ENCODE assay signal across 8 mouse cellular contexts in the genomic region with DNA sequence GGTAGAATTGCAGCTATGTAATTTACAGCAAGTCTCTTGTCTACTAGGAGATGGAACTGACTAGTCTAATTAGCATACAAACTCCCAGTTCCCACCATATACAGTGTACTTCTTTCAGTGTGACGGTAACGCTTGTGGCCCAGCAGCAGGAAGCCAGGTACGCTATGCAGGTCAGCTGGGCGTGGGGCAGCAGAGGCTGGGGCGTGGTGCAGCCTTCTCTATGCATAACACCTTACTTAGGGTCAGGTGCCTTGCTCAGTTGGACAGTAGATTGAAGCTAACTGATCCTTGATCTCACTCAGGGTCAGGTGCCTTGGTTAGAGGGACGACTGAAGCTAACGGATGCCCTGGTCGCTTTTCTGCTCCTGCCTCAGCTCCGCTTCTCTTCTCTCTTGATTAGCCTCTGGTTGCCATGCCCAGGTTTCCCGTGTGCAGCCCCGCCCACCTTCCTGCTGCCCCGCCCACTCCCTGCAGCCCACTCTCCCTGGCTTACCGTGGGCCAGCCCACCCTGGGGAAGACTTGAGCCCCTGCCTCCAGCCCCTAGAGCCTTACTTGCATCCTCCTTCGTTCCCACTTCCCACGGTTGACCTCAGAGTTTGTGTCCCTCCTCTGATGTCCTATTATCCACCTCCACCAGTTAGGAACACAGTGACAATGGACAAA. TPM values are rescaled to one million over a fixed set of nuclear protein-coding genes. Genes with fewer than 3 reads are reported as not detected.
DNase-seq lines count a peak whose midpoint lies in the region; ATAC-seq and TF ChIP-seq lines count a peak whose summit lies in the region.

No protein-coding gene starts in this region.

- peak overlapping the region; percentile 32 for H3K4me2 ChIP-seq in forebrain, embryonic 12.5 days
- no peak overlapping the region for H3K4me2 ChIP-seq in forebrain, postnatal 0 days (ENCODE audit: low read depth)
- H3K4me2 ChIP-seq in kidney, embryonic 16.5 days (replicated peaks; ENCODE audit: low read depth, low read length) = peak overlapping the region; percentile 34
- H3K4me2 ChIP-seq in limb, embryonic 14.5 days (replicated peaks; ENCODE audit: low read depth, low read length, severe bottlenecking) = peak overlapping the region; percentile 33; the same call in 1 of the 2 replicates

- H3K27ac ChIP-seq in forebrain, embryonic 12.5 days = no peak overlapping the region
- H3K27ac ChIP-seq in forebrain, postnatal 0 days (ENCODE audit: low read depth, low read length) = no peak overlapping the region
- H3K27ac ChIP-seq in kidney, embryonic 16.5 days (ENCODE audit: low read length) = peak overlapping the region; percentile 78
- H3K27ac ChIP-seq in limb, embryonic 14.5 days (replicated peaks; ENCODE audit: low read depth, low read length) = no peak overlapping the region

- TF ChIP-seq POLR2A in limb, embryonic 14.5 days (IDR thresholded peaks at IDR 0.05; ENCODE audit: borderline replicate concordance, extremely low read depth, insufficient read depth, insufficient read length) = no peak

- no peaks in the 10 kb centered on the region for H3K9me3 ChIP-seq in forebrain, embryonic 12.5 days
- no peaks in the 10 kb centered on the region for H3K9me3 ChIP-seq in forebrain, postnatal 0 days (ENCODE audit: low read length)
- H3K9me3 ChIP-seq in kidney, embryonic 16.5 days (ENCODE audit: low read length) = no peaks in the 10 kb centered on the region
- no peaks in the 10 kb centered on the region for H3K9me3 ChIP-seq in limb, embryonic 14.5 days (ENCODE audit: control insufficient read depth, low read length)

- H3K4me1 ChIP-seq in forebrain, embryonic 12.5 days = peaks cover 28% of the 10 kb centered on the region
- H3K4me1 ChIP-seq in forebrain, postnatal 0 days (ENCODE audit: insufficient read depth) = 0 out of 2 replicates have a peak, but pooled peaks cover 9% of the 10 kb centered on the region
- H3K4me1 ChIP-seq in kidney, embryonic 16.5 days (ENCODE audit: insufficient read depth, low read length) = peaks cover 41% of the 10 kb centered on the region
- peaks cover 41% of the 10 kb centered on the region for H3K4me1 ChIP-seq in limb, embryonic 14.5 days (ENCODE audit: control insufficient read depth, insufficient read depth, low read length)

- no peak for DNase-seq in forebrain, postnatal 0 days
- DNase-seq in kidney, postnatal 10 days = no peak
- DNase-seq in ZHBTc4 (ENCODE audit: low read depth, low spot score) = peak; percentile 72
- no peak for DNase-seq in limb, embryonic 14.5 days (ENCODE audit: low spot score)
- no peak for DNase-seq in urinary bladder, postnatal 14 days (ENCODE audit: low spot score)
- DNase-seq in layer of hippocampus, adult 9-11 months = no peak

- WGBS in forebrain, embryonic 12.5 days = 33% methylated on average over 15 of the region's 15 CpGs
- WGBS in forebrain, postnatal 0 days = 39% methylated on average over 15 of the region's 15 CpGs
- WGBS in kidney, embryonic 16.5 days = 34% methylated on average over 15 of the region's 15 CpGs
- 37% methylated on average over 15 of the region's 15 CpGs for WGBS in limb, embryonic 14.5 days

- H3K36me3 ChIP-seq in forebrain, embryonic 12.5 days (replicated peaks) = no peaks in the 10 kb centered on the region
- H3K36me3 ChIP-seq in forebrain, postnatal 0 days (ENCODE audit: insufficient read depth) = no peaks in the 10 kb centered on the region
- no peaks in the 10 kb centered on the region for H3K36me3 ChIP-seq in kidney, embryonic 16.5 days (ENCODE audit: insufficient read depth, low read length)
- no peaks in the 10 kb centered on the region for H3K36me3 ChIP-seq in limb, embryonic 14.5 days (ENCODE audit: control insufficient read depth, insufficient read depth, low read length)

- no peak overlapping the region for H3K4me3 ChIP-seq in forebrain, embryonic 12.5 days (replicated peaks)
- no peak overlapping the region for H3K4me3 ChIP-seq in forebrain, postnatal 0 days (ENCODE audit: low read depth, low read length)
- H3K4me3 ChIP-seq in kidney, embryonic 16.5 days (ENCODE audit: low read length) = no peak overlapping the region
- H3K4me3 ChIP-seq in limb, embryonic 14.5 days (replicated peaks; ENCODE audit: low read length) = no peak overlapping the region

- H3K27me3 ChIP-seq in forebrain, embryonic 12.5 days = 0 out of 2 replicates have a peak, but pooled peaks cover 3% of the 10 kb centered on the region
- no peaks in the 10 kb centered on the region for H3K27me3 ChIP-seq in forebrain, postnatal 0 days (ENCODE audit: insufficient read depth, low read length)
- no peaks in the 10 kb centered on the region for H3K27me3 ChIP-seq in kidney, embryonic 16.5 days (ENCODE audit: insufficient read depth, low read length)
- no peaks in the 10 kb centered on the region for H3K27me3 ChIP-seq in limb, embryonic 14.5 days (ENCODE audit: control insufficient read depth, insufficient read depth, low read length)

- H3K9ac ChIP-seq in forebrain, embryonic 12.5 days = no peak overlapping the region
- H3K9ac ChIP-seq in forebrain, postnatal 0 days = no peak overlapping the region
- H3K9ac ChIP-seq in kidney, embryonic 16.5 days (replicated peaks; ENCODE audit: low read length) = no peak overlapping the region; the same call in 1 of the 2 replicates
- H3K9ac ChIP-seq in limb, embryonic 14.5 days (ENCODE audit: low read depth, low read length, severe bottlenecking) = no peak overlapping the region

- no peak for ATAC-seq in forebrain, embryonic 12.5 days (ENCODE audit: low FRiP score)
- ATAC-seq in forebrain, postnatal 0 days = no peak
- ATAC-seq in kidney, embryonic 16.5 days (ENCODE audit: low FRiP score, low TSS enrichment) = no peak
- no peak for ATAC-seq in limb, embryonic 14.5 days (ENCODE audit: low FRiP score, low read depth)

- TF ChIP-seq CTCF in forebrain, postnatal 0 days (IDR thresholded peaks at IDR 0.05; ENCODE audit: low read depth) = no peak

RNA-seq across cellular contexts. Expression of a gene that starts 29.9 kb away (rescaled TPM):
- 156 and 160 TPM in 2 replicates for polyA plus RNA-seq in forebrain, embryonic 12.5 days (2016; fragmentation: Nextera tagmentation; extraction: Ambion mirVana)
- total RNA-seq in forebrain, postnatal 0 days (2014; rRNA removed) = 82.9 and 90.1 TPM in 2 replicates
- polyA plus RNA-seq in forebrain, postnatal 0 days (2015; fragmentation: Nextera tagmentation; extraction: Ambion mirVana) = 150 and 179 TPM in 2 replicates
- polyA plus RNA-seq in kidney, embryonic 16.5 days (2015; fragmentation: Nextera tagmentation; extraction: Ambion mirVana) = 131 and 132 TPM in 2 replicates
- polyA plus RNA-seq in limb, embryonic 14.5 days (2012; rRNA removed) = 78.2 and 101 TPM in 2 replicates
- polyA plus RNA-seq in limb, embryonic 14.5 days (2014; fragmentation: Nextera tagmentation; extraction: Ambion mirVana) = 157 and 166 TPM in 2 replicates
